Mouse (Mus musculus): Measurements from ENCODE around the gene Fam89b. TPM values are rescaled to one million over a fixed set of nuclear protein-coding genes. Genes with fewer than 3 reads are reported as not detected.

Gene Fam89b
- polyA plus RNA-seq, 1 experiment: 71.1 TPM

GRCm38 (mm10) chr19:5745756-5746710 is 16.6 kb upstream of the Fam89b start:
- TF ChIP-seq GATA1 (IDR thresholded peaks at IDR 0.05; ENCODE audit: low read length): no peak

GRCm38 (mm10) chr19:5743576-5743975 is 14.1 kb upstream of the Fam89b start:
- TF ChIP-seq GATA1 (IDR thresholded peaks at IDR 0.05; ENCODE audit: low read length): no peak

- TF ChIP-seq GATA1 (IDR thresholded peaks at IDR 0.05; ENCODE audit: low read length): no peak
These were observed 12.8 kb upstream of the Fam89b start for GRCm38 (mm10) chr19:5742241-5742641.

GRCm38 (mm10) chr19:5741641-5742240 is 12.3 kb upstream of the Fam89b start:
- TF ChIP-seq GATA1 (IDR thresholded peaks at IDR 0.05; ENCODE audit: low read length): no peak

- no peak for TF ChIP-seq GATA1 (IDR thresholded peaks at IDR 0.05; ENCODE audit: low read length)
These were observed 11.2 kb upstream of the Fam89b start, which contains the start of gene Ltbp3 for GRCm38 (mm10) chr19:5740320-5741317. Ltbp3 (plus strand) TSS chr19:5740904.

GRCm38 (mm10) chr19:5739446-5739845 is 10.0 kb upstream of the Fam89b start:
- no peak for TF ChIP-seq GATA1 (IDR thresholded peaks at IDR 0.05; ENCODE audit: low read length)

GRCm38 (mm10) chr19:5734325-5734724 is 4.9 kb upstream of the Fam89b start:
- TF ChIP-seq GATA1 (IDR thresholded peaks at IDR 0.05; ENCODE audit: low read length): no peak

- no peak for TF ChIP-seq GATA1 (IDR thresholded peaks at IDR 0.05; ENCODE audit: low read length)
These were observed 2.0 kb upstream of the Fam89b start for GRCm38 (mm10) chr19:5731264-5731978.

- no peak for TF ChIP-seq GATA1 (IDR thresholded peaks at IDR 0.05; ENCODE audit: low read length)
These were observed 1.1 kb upstream of the Fam89b start for GRCm38 (mm10) chr19:5730314-5731186.

- no peak for TF ChIP-seq GATA1 (IDR thresholded peaks at IDR 0.05; ENCODE audit: low read length)
These were observed 616 bp downstream of the Fam89b start for GRCm38 (mm10) chr19:5728631-5729443.

- no peak for TF ChIP-seq GATA1 (IDR thresholded peaks at IDR 0.05; ENCODE audit: low read length)
These were observed 1.8 kb downstream of the Fam89b start for GRCm38 (mm10) chr19:5727701-5728100.

- TF ChIP-seq GATA1 (IDR thresholded peaks at IDR 0.05; ENCODE audit: low read length): peak; percentile 79
These were observed 2.4 kb downstream of the Fam89b start for GRCm38 (mm10) chr19:5726961-5727578.
